7 mouse cellular contexts compared by ENCODE assay signal in the genomic region with DNA sequence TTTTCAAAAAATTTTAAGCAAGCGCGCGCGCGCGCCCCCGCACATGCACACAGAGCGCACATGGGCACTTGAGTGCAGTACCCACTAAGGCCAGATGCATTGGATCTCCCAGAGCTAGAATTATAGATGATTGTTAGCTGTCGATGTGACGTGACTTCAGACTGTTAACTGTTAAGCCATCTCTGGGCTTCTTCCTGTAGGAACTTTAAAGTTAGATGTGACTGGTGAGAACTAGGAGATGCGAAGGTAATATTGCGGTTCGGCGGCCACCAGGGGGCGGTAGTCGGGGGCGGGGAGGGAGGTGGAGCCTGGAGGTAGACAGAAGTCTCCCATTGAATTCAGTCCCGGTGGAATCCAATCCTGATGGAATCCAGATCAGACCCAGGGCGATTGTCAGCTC. TPM values are rescaled to one million over a fixed set of nuclear protein-coding genes. Genes with fewer than 3 reads are reported as not detected.
A peak's percentile ranks its signal among the peaks of the same experiment; 100 is the strongest.
DNase-seq lines count a peak whose midpoint lies in the region; ATAC-seq and TF ChIP-seq lines count a peak whose summit lies in the region.

No protein-coding gene starts in this region.

- no peaks in the 10 kb centered on the region for H3K27me3 ChIP-seq in embryonic facial prominence, embryonic 14.5 days (replicated peaks; ENCODE audit: control insufficient read depth, insufficient read depth, low read length)
- no peaks in the 10 kb centered on the region for H3K27me3 ChIP-seq in spleen, adult 2 months (ENCODE audit: control insufficient read depth, insufficient read depth, low read length)

- DNase-seq in CD8-positive naive resting alpha-beta T cell, adult 2 months (ENCODE audit: low read depth in 2 of 2, low spot score in 2 of 2) = peak; percentile 24 to 28
- peak; percentile 22 for DNase-seq in T-cell, adult 2 months (ENCODE audit: low spot score)
- peak; percentile 36 for DNase-seq in embryonic facial prominence, embryonic 14.5 days (ENCODE audit: low spot score)
- peak; percentile 49 to 69 for DNase-seq in heart, postnatal 36 days
- DNase-seq in left cerebral cortex, adult 2 months (ENCODE audit: extremely low spot score in 1 of 2, low spot score in 2 of 2) = peak; percentile 18 to 50
- DNase-seq in spleen, adult 2 months (ENCODE audit: low read depth in 1 of 2, low spot score in 2 of 2) = peak in 1 of 2 experiments; percentile 6

- no peaks in the 10 kb centered on the region for H3K9me3 ChIP-seq in embryonic facial prominence, embryonic 14.5 days (ENCODE audit: control insufficient read depth, low read length)

- H3K9ac ChIP-seq in embryonic facial prominence, embryonic 14.5 days (ENCODE audit: low read depth, low read length) = no peak overlapping the region

- peak; percentile 38; the same call in 1 of the 2 replicates for ATAC-seq in embryonic facial prominence, embryonic 14.5 days (ENCODE audit: low read depth)
- ATAC-seq in megakaryocyte progenitor cell, adult 5-6 weeks (replicated peaks; ENCODE audit: poor library complexity) = peak; percentile 86

- TF ChIP-seq CTCF in left cerebral cortex, adult 2 months (IDR thresholded peaks at IDR 0.05) = peak; percentile 57
- peak; percentile 36; the same call in 1 of the 2 replicates for TF ChIP-seq CTCF in spleen, adult 2 months (IDR thresholded peaks at IDR 0.05; ENCODE audit: extremely low read depth, insufficient read depth, insufficient read length, insufficient replicate concordance)

- no peak overlapping the region for H3K27ac ChIP-seq in embryonic facial prominence, embryonic 14.5 days (replicated peaks; ENCODE audit: low read depth, low read length)
- no peak overlapping the region for H3K27ac ChIP-seq in left cerebral cortex, adult 2 months
- no peak overlapping the region for H3K27ac ChIP-seq in spleen, adult 2 months (ENCODE audit: insufficient read depth, low read length)

- TF ChIP-seq POLR2A in spleen, adult 2 months (IDR thresholded peaks at IDR 0.05; ENCODE audit: low read depth, low read length) = no peak

- WGBS in embryonic facial prominence, embryonic 14.5 days = 36% methylated on average over 19 of the region's 19 CpGs
- WGBS in spleen, adult 2 months = 31% methylated on average over 19 of the region's 19 CpGs

- peak overlapping the region; percentile 43 for H3K4me2 ChIP-seq in embryonic facial prominence, embryonic 14.5 days (ENCODE audit: low read depth, low read length)

- H3K4me3 ChIP-seq in embryonic facial prominence, embryonic 14.5 days (ENCODE audit: low read depth, low read length) = 0 out of 2 replicates have a peak overlapping the region, but pooled peaks have one; percentile 10
- H3K4me3 ChIP-seq in left cerebral cortex, adult 2 months = no peak overlapping the region
- H3K4me3 ChIP-seq in spleen, adult 2 months (ENCODE audit: extremely low read depth, insufficient read depth, insufficient read length) = no peak overlapping the region

- peaks cover 12% of the 10 kb centered on the region for H3K4me1 ChIP-seq in embryonic facial prominence, embryonic 14.5 days (ENCODE audit: control insufficient read depth, insufficient read depth, low read length)
- no peaks in the 10 kb centered on the region for H3K4me1 ChIP-seq in spleen, adult 2 months (ENCODE audit: control insufficient read depth, insufficient read depth, insufficient read length)

- intact Hi-C loops in heart, postnatal 36 days (cut with DNase I) = loop anchor here (2.0 to 10.0 kb wide), 2 partner anchors 66 to 122 kb away; no protein-coding TSS in a partner anchor
- intact Hi-C loops in left cerebral cortex, adult 2 months (cut with DNase I) = loop anchor here (2.0 to 5.0 kb wide), 2 partner anchors 54 to 122 kb away; no protein-coding TSS in a partner anchor

- H3K36me3 ChIP-seq in embryonic facial prominence, embryonic 14.5 days (ENCODE audit: control insufficient read depth, insufficient read depth, low read length) = no peaks in the 10 kb centered on the region
- no peaks in the 10 kb centered on the region for H3K36me3 ChIP-seq in spleen, adult 2 months (ENCODE audit: control insufficient read depth, insufficient read depth, low read length)

RNA-seq across cellular contexts. Expression of a gene that starts 40.8 kb away (rescaled TPM):
- polyA plus RNA-seq in embryonic facial prominence, embryonic 14.5 days (2014; fragmentation: Nextera tagmentation; extraction: Ambion mirVana) = 67.1 and 70.2 TPM in 2 replicates
- total RNA-seq in heart, postnatal 36 days (2021) = 1 to 10 TPM; 5.8 to 8.3 TPM
- 10 to 100 TPM; 15.0 to 15.3 TPM for total RNA-seq in left cerebral cortex, adult 2 months (2021)
- not detected in 2 replicates for total RNA-seq in megakaryocyte progenitor cell, adult 5-6 weeks (2015)
- total RNA-seq in megakaryocyte progenitor cell, adult 5-6 weeks (2017) = not detected in 2 replicates
- 0.18 and 0.28 TPM in 2 replicates for polyA plus RNA-seq in spleen, adult 2 months (2012; rRNA removed)

RNA-seq across cellular contexts. Expression of a gene that starts 45.7 kb away (rescaled TPM):
- polyA plus RNA-seq in embryonic facial prominence, embryonic 14.5 days (2014; fragmentation: Nextera tagmentation; extraction: Ambion mirVana) = 11.5 and 11.6 TPM in 2 replicates
- 10 to 100 TPM; 18.9 to 22.0 TPM for total RNA-seq in heart, postnatal 36 days (2021)
- total RNA-seq in left cerebral cortex, adult 2 months (2021) = 10 to 100 TPM; 43.3 to 49.2 TPM
- 16.1 and 16.5 TPM in 2 replicates for total RNA-seq in megakaryocyte progenitor cell, adult 5-6 weeks (2015)
- 9.5 and 12.5 TPM in 2 replicates for total RNA-seq in megakaryocyte progenitor cell, adult 5-6 weeks (2017)
- polyA plus RNA-seq in spleen, adult 2 months (2012; rRNA removed) = 13.5 and 14.4 TPM in 2 replicates

Comparison
In these comparisons a context has a peak if more than half of its experiments do, and no peak if none do; other contexts are left out.
1. RNA of a gene that starts 40.8 kb away (total RNA-seq): 15.0 to 15.3 TPM in left cerebral cortex, adult 2 months and 5.8 to 8.3 TPM in heart, postnatal 36 days; not detected in megakaryocyte progenitor cell, adult 5-6 weeks; every median in the first group is over 4 times any median in the second.